Mouse (Mus musculus) large intestine, adult 2 months (tissue): ENCODE measurements around the gene Pmpca. TPM values are rescaled to one million over a fixed set of nuclear protein-coding genes. Genes with fewer than 3 reads are reported as not detected.

Source experiments
- polyA plus RNA-seq: library from polyadenylated mRNA; depleted of rRNA; stranded (reverse); fragments of >200 nt; gene quantifications from 2 replicates; pipeline ENCODE4 v1.2.3, GENCODE M21; 2012; rRNA removed

The Pmpca gene
- polyA plus RNA-seq, 1 experiment, result 32.9 TPM

Other genes starting within 250 kb of the Pmpca start
- gene Lhx3, start 181.1 kb upstream of the Pmpca start, polyA plus RNA-seq, result 0.10 TPM in 1 of 2 replicates, not detected in the other
- gene Qsox2, start 151.8 kb upstream of the Pmpca start, polyA plus RNA-seq, result 11.6 and 14.0 TPM in 2 replicates
- gene Ccdc187, start 94.8 kb upstream of the Pmpca start, polyA plus RNA-seq, result 0.32 and 0.37 TPM in 2 replicates
- 7.2 and 7.3 TPM in 2 replicates for gene Gpsm1, start 73.8 kb upstream of the Pmpca start, polyA plus RNA-seq
- 21.5 and 24.6 TPM in 2 replicates for gene Dnlz, start 37.2 kb upstream of the Pmpca start, polyA plus RNA-seq
- gene Card9, start 28.4 kb upstream of the Pmpca start, polyA plus RNA-seq, result 13.3 and 41.9 TPM in 2 replicates
- 25.0 and 28.1 TPM in 2 replicates for gene Snapc4, start 8.7 kb upstream of the Pmpca start, polyA plus RNA-seq
- gene Entr1, start within 50 bp of the Pmpca start, polyA plus RNA-seq, result 72.4 and 89.7 TPM in 2 replicates
- gene Inpp5e, start 19.9 kb downstream of the Pmpca start, polyA plus RNA-seq, result 12.7 and 22.3 TPM in 2 replicates
- 48.2 and 83.6 TPM in 2 replicates for gene Sec16a, start 55.9 kb downstream of the Pmpca start, polyA plus RNA-seq
- gene Notch1, start 127.3 kb downstream of the Pmpca start, polyA plus RNA-seq, result 7.3 and 12.8 TPM in 2 replicates
- gene Egfl7, start 190.7 kb downstream of the Pmpca start, polyA plus RNA-seq, result 78.2 and 80.4 TPM in 2 replicates
- not detected in 2 replicates for gene Gm20532, start 197.3 kb downstream of the Pmpca start, polyA plus RNA-seq
- 342 and 435 TPM in 2 replicates for gene Agpat2, start 215.1 kb downstream of the Pmpca start, polyA plus RNA-seq
- gene Fam69b, start 239.1 kb downstream of the Pmpca start, polyA plus RNA-seq, result 5.0 and 6.3 TPM in 2 replicates